Mouse (Mus musculus) G1E-ER4 (cell line): Measurements from ENCODE around the gene Fndc4. TPM values are rescaled to one million over a fixed set of nuclear protein-coding genes. Genes with fewer than 3 reads are reported as not detected.

ENCODE experiments used
- GATA1 ChIP-seq: IDR thresholded peaks from one replicate; pipeline ENCODE4 v1.8.0; 2012; ENCODE audit warnings: low read length, inconsistent platforms
- polyA plus RNA-seq: library from polyadenylated mRNA; stranded (reverse); fragments of >175 nt; gene quantifications from 2 replicates; pipeline ENCODE4 v1.2.3, GENCODE M21; 2012

The Fndc4 gene
- polyA plus RNA-seq = not detected in 2 replicates

- TF ChIP-seq GATA1 = no peak
Measured at GRCm38 (mm10) chr5:31295606-31296141, at the start of gene Fndc4. TSS of gene Fndc4 (minus strand) at chr5:31296080.

- TF ChIP-seq GATA1 = no peak
Measured at GRCm38 (mm10) chr5:31328255-31328654, 32.4 kb upstream of the Fndc4 start.

GRCm38 (mm10) chr5:31326850-31327249 is 31.0 kb upstream of the Fndc4 start:
- TF ChIP-seq GATA1 = no peak

- no peak for TF ChIP-seq GATA1
Measured at GRCm38 (mm10) chr5:31324085-31324484, 28.2 kb upstream of the Fndc4 start.

GRCm38 (mm10) chr5:31322776-31323175 is 26.9 kb upstream of the Fndc4 start:
- TF ChIP-seq GATA1 = no peak

GRCm38 (mm10) chr5:31312806-31313205 is 16.9 kb upstream of the Fndc4 start:
- TF ChIP-seq GATA1 = no peak

- TF ChIP-seq GATA1 = no peak
Measured at GRCm38 (mm10) chr5:31303093-31303492, 7.2 kb upstream of the Fndc4 start.

GRCm38 (mm10) chr5:31301866-31302265 is 6.0 kb upstream of the Fndc4 start:
- no peak for TF ChIP-seq GATA1

GRCm38 (mm10) chr5:31298486-31298885 is 2.6 kb upstream of the Fndc4 start:
- no peak for TF ChIP-seq GATA1

GRCm38 (mm10) chr5:31297981-31298380 is 2.1 kb upstream of the Fndc4 start:
- no peak for TF ChIP-seq GATA1

- TF ChIP-seq GATA1 = no peak
Measured at GRCm38 (mm10) chr5:31297047-31297757, 1.3 kb upstream of the Fndc4 start, which contains the start of gene Gckr. TSS of gene Gckr (plus strand) at chr5:31297443.

GRCm38 (mm10) chr5:31294964-31295605 is 795 bp downstream of the Fndc4 start:
- no peak for TF ChIP-seq GATA1

- TF ChIP-seq GATA1 = no peak
Measured at GRCm38 (mm10) chr5:31291361-31291688, 4.6 kb downstream of the Fndc4 start.

- no peak for TF ChIP-seq GATA1
Measured at GRCm38 (mm10) chr5:31290521-31291360, 5.1 kb downstream of the Fndc4 start, which contains the start of gene Ift172. TSS of gene Ift172 (minus strand) at chr5:31291116.

GRCm38 (mm10) chr5:31289626-31290230 is 6.2 kb downstream of the Fndc4 start:
- TF ChIP-seq GATA1 = no peak
